Mouse (Mus musculus) E14TG2a.4 (cell line): ENCODE data around the gene Rbm7.

Experiments used
- CTCF ChIP-seq: conservative IDR thresholded peaks from 2 replicates; pipeline ENCODE4 v1.5.1; 2014; ENCODE audit warnings: low read length
- NANOG ChIP-seq: IDR thresholded peaks from 2 replicates; pipeline ENCODE4 v1.6.1; 2014; ENCODE audit warnings: borderline replicate concordance, low read length, mixed read lengths

DNA sequence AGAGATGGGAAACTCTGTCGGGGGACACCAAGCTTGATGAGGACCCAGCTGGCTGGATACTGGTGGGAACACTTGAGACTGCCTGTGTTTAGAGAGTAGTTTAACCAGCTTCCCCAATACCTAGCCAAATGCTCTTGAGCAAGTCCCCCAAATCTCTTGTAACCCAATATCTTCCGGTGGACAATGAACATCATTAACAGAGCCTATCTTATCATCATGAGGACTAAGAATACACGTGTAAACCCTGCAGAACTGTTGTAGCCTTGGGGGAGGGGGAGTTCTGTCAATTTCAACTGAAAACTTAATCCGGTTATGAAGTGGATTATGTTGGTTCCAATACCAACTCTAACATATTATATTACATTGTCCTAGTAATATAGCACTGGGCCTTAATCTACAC lies 16.3 kb downstream of the Rbm7 start:
- TF ChIP-seq CTCF, result no peak
- no peak for TF ChIP-seq NANOG
